Mouse (Mus musculus): ENCODE measurements around the gene Ushbp1. TPM values are rescaled to one million over a fixed set of nuclear protein-coding genes. Genes with fewer than 3 reads are reported as not detected.

Ushbp1 gene
- polyA plus RNA-seq, 1 experiment from 2014 or later, result 12.3 TPM

Other genes starting within 250 kb of the Ushbp1 start
- 14.6 and 23.7 TPM in 2 replicates for gene Myo9b, start 123.1 kb downstream of the Ushbp1 start, polyA plus RNA-seq (2014; fragmentation: Nextera tagmentation; extraction: Ambion mirVana)
- 53.3 and 55.5 TPM in 2 replicates for gene Haus8, start 122.9 kb downstream of the Ushbp1 start, polyA plus RNA-seq (2014; fragmentation: Nextera tagmentation; extraction: Ambion mirVana)
- gene Use1, start 29.0 kb downstream of the Ushbp1 start, polyA plus RNA-seq (2014; fragmentation: Nextera tagmentation; extraction: Ambion mirVana), result 112 and 115 TPM in 2 replicates
- gene Ocel1, start 24.5 kb downstream of the Ushbp1 start, polyA plus RNA-seq (2014; fragmentation: Nextera tagmentation; extraction: Ambion mirVana), result 4.6 and 5.2 TPM in 2 replicates
- 134 and 149 TPM in 2 replicates for gene Nr2f6, start 13.8 kb downstream of the Ushbp1 start, polyA plus RNA-seq (2014; fragmentation: Nextera tagmentation; extraction: Ambion mirVana)
- gene Babam1, start 1.1 kb upstream of the Ushbp1 start, polyA plus RNA-seq (2014; fragmentation: Nextera tagmentation; extraction: Ambion mirVana), result 107 and 125 TPM in 2 replicates
- 28.5 and 38.2 TPM in 2 replicates for gene Ankle1, start 10.2 kb upstream of the Ushbp1 start, polyA plus RNA-seq (2014; fragmentation: Nextera tagmentation; extraction: Ambion mirVana)
- 26.5 and 32.5 TPM in 2 replicates for gene Abhd8, start 67.9 kb upstream of the Ushbp1 start, polyA plus RNA-seq (2014; fragmentation: Nextera tagmentation; extraction: Ambion mirVana)
- gene Mrpl34, start 69.2 kb upstream of the Ushbp1 start, polyA plus RNA-seq (2014; fragmentation: Nextera tagmentation; extraction: Ambion mirVana), result 178 and 192 TPM in 2 replicates
- 106 and 113 TPM in 2 replicates for gene Dda1, start 73.4 kb upstream of the Ushbp1 start, polyA plus RNA-seq (2014; fragmentation: Nextera tagmentation; extraction: Ambion mirVana)
- gene Ano8, start 90.2 kb upstream of the Ushbp1 start, polyA plus RNA-seq (2014; fragmentation: Nextera tagmentation; extraction: Ambion mirVana), result 2.9 and 3.4 TPM in 2 replicates
- 6.6 and 8.4 TPM in 2 replicates for gene Gtpbp3, start 92.3 kb upstream of the Ushbp1 start, polyA plus RNA-seq (2014; fragmentation: Nextera tagmentation; extraction: Ambion mirVana)
- 117 and 123 TPM in 2 replicates for gene Plvap, start 116.0 kb upstream of the Ushbp1 start, polyA plus RNA-seq (2014; fragmentation: Nextera tagmentation; extraction: Ambion mirVana)
- gene Ccdc194, start 129.9 kb upstream of the Ushbp1 start, polyA plus RNA-seq (2014; fragmentation: Nextera tagmentation; extraction: Ambion mirVana), result 0.27 and 0.34 TPM in 2 replicates
- 8.6 and 17.1 TPM in 2 replicates for gene Bst2, start 141.7 kb upstream of the Ushbp1 start, polyA plus RNA-seq (2014; fragmentation: Nextera tagmentation; extraction: Ambion mirVana)
- 98.7 and 111 TPM in 2 replicates for gene Mvb12a, start 147.1 kb upstream of the Ushbp1 start, polyA plus RNA-seq (2014; fragmentation: Nextera tagmentation; extraction: Ambion mirVana)
- gene Tmem221, start 163.1 kb upstream of the Ushbp1 start, polyA plus RNA-seq (2014; fragmentation: Nextera tagmentation; extraction: Ambion mirVana), result 8.2 and 11.2 TPM in 2 replicates
- 0.16 and 0.27 TPM in 2 replicates for gene Nxnl1, start 170.8 kb upstream of the Ushbp1 start, polyA plus RNA-seq (2014; fragmentation: Nextera tagmentation; extraction: Ambion mirVana)
- gene Slc27a1, start 173.1 kb upstream of the Ushbp1 start, polyA plus RNA-seq (2014; fragmentation: Nextera tagmentation; extraction: Ambion mirVana), result 26.5 and 30.9 TPM in 2 replicates
- 283 and 289 TPM in 2 replicates for gene Pgls, start 196.4 kb upstream of the Ushbp1 start, polyA plus RNA-seq (2014; fragmentation: Nextera tagmentation; extraction: Ambion mirVana)
- gene Fam129c, start 201.8 kb upstream of the Ushbp1 start, polyA plus RNA-seq (2014; fragmentation: Nextera tagmentation; extraction: Ambion mirVana), result 2.7 and 3.4 TPM in 2 replicates
- gene Colgalt1, start 215.2 kb upstream of the Ushbp1 start, polyA plus RNA-seq (2014; fragmentation: Nextera tagmentation; extraction: Ambion mirVana), result 61.4 and 76.8 TPM in 2 replicates

Measured in kidney, embryonic 14.5 days (tissue).